Mouse (Mus musculus) liver, adult 2 months (tissue): ENCODE measurements around the gene Kcnh1.

Experiments used
- CTCF ChIP-seq: fragments of 200-500 bp; IDR thresholded peaks from 2 replicates; pipeline ENCODE4 v1.5.1; 2011; ENCODE audit warnings: low read depth, low read length, control low read depth
- POLR2A ChIP-seq: fragments of 200-500 bp; IDR thresholded peaks from 2 replicates; pipeline ENCODE4 v1.6.1; 2011; ENCODE audit warnings: low read length, control low read depth; ENCODE audit not compliant: insufficient read depth; ENCODE audit errors: extremely low read depth

- no peak for TF ChIP-seq CTCF
- no peak for TF ChIP-seq POLR2A
Measured at GRCm38 (mm10) chr1:192550561-192550960, 360.0 kb downstream of the Kcnh1 start.
